Mouse (Mus musculus) thymus, postnatal 25 days (tissue): ENCODE results near the gene Abhd6.
A peak's percentile ranks its signal among the peaks of the same experiment; 100 is the strongest.

ENCODE experiments used
- DNase-seq: peaks from one replicate; pipeline ENCODE4 v3.0.0; 2022

The Abhd6 gene

GRCm38 (mm10) chr14:8062537-8063301, 60.0 kb downstream of the Abhd6 start:
- no peak for DNase-seq

GRCm38 (mm10) chr14:8063835-8064785, 61.4 kb downstream of the Abhd6 start:
- no peak for DNase-seq

GRCm38 (mm10) chr14:8080165-8080679, 77.5 kb downstream of the Abhd6 start, which contains the start of gene Rpp14:
Gene Rpp14 (plus strand): TSS chr14:8080367.
- DNase-seq: peak; percentile 93

GRCm38 (mm10) chr14:8080718-8081117, 78.0 kb downstream of the Abhd6 start:
- DNase-seq: peak; percentile 22

- no peak for DNase-seq
Observed at GRCm38 (mm10) chr14:8082949-8083348, 80.2 kb downstream of the Abhd6 start.

DNA sequence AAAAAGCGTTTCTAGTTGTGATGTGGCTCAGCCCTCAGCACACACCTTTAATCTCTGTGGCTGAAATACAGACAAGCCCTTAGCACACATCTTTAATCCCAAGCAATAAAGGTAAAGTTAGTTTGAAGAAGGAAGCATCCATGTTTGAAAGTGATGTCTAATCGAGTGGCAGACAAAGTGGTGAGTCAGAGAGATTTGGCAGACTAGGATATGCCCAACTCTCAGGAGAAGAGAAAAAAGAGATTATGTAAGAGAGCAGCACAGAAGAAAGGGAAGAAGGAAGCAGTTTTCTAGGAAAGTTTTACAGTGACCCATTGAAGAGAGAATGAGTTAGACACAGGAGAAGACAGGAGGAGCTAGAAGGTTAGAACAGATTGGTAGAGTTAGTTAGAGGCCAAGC, 86.3 kb downstream of the Abhd6 start:
- no peak for DNase-seq

- no peak for DNase-seq
Observed at GRCm38 (mm10) chr14:8092573-8092972, 89.9 kb downstream of the Abhd6 start.

DNA sequence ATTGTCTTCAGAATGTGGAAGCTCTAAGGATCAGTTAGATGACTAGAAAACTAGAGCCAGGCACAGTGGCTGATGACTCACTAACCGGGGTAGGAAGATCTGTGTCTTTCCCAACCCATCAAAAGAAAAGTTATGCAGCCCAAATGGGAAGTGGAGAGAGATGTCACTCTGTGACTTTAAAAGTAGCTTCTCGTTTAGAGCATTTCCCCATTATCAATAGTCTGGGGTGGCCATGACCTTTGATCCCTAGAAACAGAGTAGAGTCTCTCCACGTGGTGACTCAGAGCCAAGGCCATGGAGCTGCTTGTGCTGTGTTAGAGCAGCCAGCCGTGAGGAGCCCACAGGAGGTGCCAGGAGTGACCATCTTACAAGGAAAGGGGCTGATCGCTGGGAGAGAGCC, 90.7 kb downstream of the Abhd6 start:
- no peak for DNase-seq

GRCm38 (mm10) chr14:8094931-8095561, 92.3 kb downstream of the Abhd6 start:
- DNase-seq: no peak

DNA sequence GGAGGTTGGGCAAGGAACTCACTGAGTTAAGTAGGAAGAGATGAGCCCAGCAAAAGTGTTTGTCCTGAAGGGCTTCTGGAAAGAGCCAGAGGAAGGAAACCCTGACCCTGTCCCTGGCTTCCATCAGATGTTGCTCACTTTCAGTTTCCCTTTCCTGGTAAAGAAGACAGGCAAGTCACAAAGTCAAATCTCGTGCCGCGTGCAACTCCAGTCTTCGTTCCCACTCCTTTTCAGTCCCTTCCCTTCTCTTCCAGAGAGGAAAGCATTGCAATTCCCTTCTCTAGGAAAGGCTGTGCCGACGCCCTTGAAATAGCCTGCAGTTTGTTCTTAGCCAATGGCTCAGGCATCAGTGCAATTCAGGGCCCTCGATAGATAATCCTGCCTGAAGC, 92.9 kb downstream of the Abhd6 start:
- no peak for DNase-seq

DNA sequence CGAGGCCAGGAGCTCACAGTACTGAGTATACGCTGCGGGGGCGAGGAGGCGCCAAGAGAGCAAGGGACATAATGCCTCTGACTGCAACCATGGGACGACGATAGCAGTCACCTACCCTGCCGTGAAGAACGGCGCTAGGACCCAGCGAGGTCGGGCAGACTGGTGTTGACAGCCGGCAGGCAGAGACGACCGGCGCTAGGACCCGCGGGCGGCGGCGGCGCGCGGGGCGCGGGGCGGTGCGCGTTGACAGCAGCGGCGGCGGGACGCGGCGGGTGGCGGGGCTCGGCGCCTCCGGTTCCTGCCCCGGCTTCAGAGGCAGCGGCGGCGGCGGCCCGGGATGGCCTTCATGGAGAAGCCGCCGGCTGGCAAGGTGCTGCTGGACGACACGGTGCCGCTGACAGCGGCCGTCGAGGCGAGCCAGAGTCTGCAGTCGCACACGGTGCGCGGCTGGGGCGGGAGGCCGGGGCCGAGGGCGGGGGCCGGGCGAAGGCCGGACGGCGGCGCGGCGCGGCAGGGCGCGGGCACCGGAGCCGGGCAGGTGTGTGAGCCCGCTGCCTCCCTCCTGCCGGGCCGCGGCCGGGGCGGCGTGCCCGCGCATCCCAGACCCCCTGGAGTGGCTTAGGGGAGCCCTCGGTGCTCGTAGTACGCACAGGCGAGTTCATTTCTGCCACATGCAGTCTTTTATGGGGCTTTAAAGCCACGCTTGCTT, 95.4 kb downstream of the Abhd6 start, which contains the start of gene Pxk:
Gene Pxk, plus strand, starts transcription at position 234 of the 709 bp plus-strand sequence.
- peak; percentile 93 for DNase-seq

DNA sequence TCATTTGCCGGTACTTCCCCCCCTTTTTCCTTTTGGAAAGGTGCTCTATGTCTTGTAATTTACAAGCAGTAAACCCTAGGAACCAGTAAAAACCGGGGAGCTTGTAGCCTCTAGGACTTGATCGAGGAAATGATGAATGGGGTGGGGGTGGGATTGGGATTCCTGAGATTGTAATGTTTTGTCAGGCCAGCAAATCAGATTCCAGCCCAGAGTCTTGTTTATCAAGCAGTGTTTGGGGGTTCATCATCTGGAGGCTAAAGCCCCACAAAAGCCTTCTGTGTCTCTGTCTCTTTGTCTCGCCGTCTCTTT, 95.9 kb downstream of the Abhd6 start:
- no peak for DNase-seq

- peak; percentile 11 for DNase-seq
Observed at GRCm38 (mm10) chr14:8099561-8100021, 96.9 kb downstream of the Abhd6 start.

DNA sequence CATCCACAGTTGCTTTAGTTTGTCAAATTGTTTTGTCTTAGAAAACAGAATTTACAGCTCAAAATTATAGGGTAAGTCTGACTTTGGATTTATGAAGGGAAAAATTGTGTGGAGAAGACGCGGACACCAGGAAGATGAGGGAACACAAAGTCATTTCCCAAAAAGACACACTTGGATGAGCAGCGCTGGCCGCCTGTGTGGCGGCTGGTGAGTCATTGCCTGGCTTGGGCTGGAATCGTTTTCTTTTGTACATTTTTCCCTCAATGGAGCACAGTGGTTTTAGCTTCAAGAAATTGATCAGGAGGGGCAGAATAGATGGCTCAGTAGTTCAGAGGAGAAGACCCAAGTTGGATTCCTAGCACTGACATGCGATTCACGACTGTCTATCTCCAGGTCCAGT, 99.2 kb downstream of the Abhd6 start:
- DNase-seq: no peak

DNA sequence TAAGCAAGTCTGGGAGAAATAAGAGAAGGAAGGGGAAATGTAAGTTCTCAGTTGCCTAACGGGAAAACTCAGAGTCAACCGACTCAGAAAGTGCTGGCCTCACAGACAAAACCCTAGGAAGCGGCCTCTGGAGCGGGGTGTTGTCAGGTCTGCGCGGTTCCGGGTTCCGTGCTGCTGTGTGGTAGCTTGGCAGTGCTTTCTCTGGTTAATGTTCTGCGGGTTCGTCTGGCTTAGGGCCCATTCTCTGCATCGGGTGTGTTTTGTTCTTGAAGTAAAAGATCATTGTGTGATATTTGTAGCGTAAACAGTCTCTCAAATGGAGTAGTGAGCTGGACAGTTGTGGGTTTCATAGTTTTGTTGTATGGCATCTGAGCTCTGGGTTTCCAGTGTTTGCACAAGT, 100.0 kb downstream of the Abhd6 start:
- no peak for DNase-seq
